ENCODE assay signal across 11 mouse cellular contexts in genomic region chr7:82366471-82366870, GRCm38 (mm10). TPM values are rescaled to one million over a fixed set of nuclear protein-coding genes. Genes with fewer than 3 reads are reported as not detected.
"Had no signal": no experiment of that assay in that cellular context is flagged by ENCODE, and none has a peak within 500 bp of the region (broad histone marks: within the 10 kb centered on the region; RNA-seq: fewer than 3 reads in every experiment).

No protein-coding gene starts in this region.

- H3K4me1 ChIP-seq: liver, embryonic 12.5 days; midbrain, embryonic 10.5 days; neural tube, embryonic 12.5 days had no signal

- H3K4me3 ChIP-seq: left cerebral cortex, adult 2 months; limb, embryonic 15.5 days; liver, embryonic 12.5 days; midbrain, embryonic 10.5 days; neural tube, embryonic 12.5 days had no signal

- H3K9me3 ChIP-seq: limb, embryonic 15.5 days; liver, embryonic 12.5 days; midbrain, embryonic 10.5 days; neural tube, embryonic 12.5 days had no signal

- DNase-seq: kidney, adult 8-10 months; kidney, postnatal 25 days; midbrain, embryonic 14.5 days; thymus, postnatal 4 days had no signal

- H3K27ac ChIP-seq: left cerebral cortex, adult 2 months; limb, embryonic 15.5 days; liver, embryonic 12.5 days; midbrain, embryonic 10.5 days; neural tube, embryonic 12.5 days had no signal

- H3K27me3 ChIP-seq: limb, embryonic 15.5 days; liver, embryonic 12.5 days; neural tube, embryonic 12.5 days had no signal

- H3K36me3 ChIP-seq: limb, embryonic 15.5 days; liver, embryonic 12.5 days; midbrain, embryonic 10.5 days; neural tube, embryonic 12.5 days had no signal

- ATAC-seq: hindbrain, embryonic 16.5 days; inflammation-experienced regulatory T-cells, adult 6 months; liver, embryonic 12.5 days had no signal

- H3K4me2 ChIP-seq: limb, embryonic 15.5 days; liver, embryonic 12.5 days; neural tube, embryonic 12.5 days had no signal

- H3K9ac ChIP-seq: limb, embryonic 15.5 days; liver, embryonic 12.5 days; neural tube, embryonic 12.5 days had no signal

RNA-seq across cellular contexts. Expression of gene Adamtsl3, which starts 31.0 kb away (rescaled TPM):
- polyA plus RNA-seq: midbrain, embryonic 10.5 days had no signal
